In the genomic region with DNA sequence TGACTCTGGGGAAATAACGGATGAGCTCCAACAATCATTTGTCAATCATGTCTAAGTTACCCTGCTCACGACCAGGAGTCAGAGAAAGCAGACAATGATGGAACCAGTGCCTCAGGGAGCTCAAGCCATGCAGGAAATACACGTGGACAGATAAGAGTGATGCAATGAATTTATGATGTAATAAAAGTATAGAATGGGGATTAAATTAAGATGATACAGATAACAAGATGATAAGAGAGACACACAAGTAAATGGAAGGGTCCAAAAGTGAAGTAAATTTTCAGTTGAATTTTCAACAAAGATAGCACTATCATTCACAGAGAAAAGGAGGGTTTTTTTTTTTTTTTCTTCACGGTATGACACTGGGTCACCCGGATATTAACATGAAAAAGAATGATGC, we compare ENCODE assay signal across 18 mouse cellular contexts.
"Had no signal": no experiment of that assay in that cellular context is flagged by ENCODE, and none has a peak within 500 bp of the region (broad histone marks: within the 10 kb centered on the region; RNA-seq: fewer than 3 reads in every experiment).

No protein-coding gene starts in this region.

- DNase-seq: kidney, adult 11 months; kidney, adult 8-10 months; kidney, postnatal 14 days; kidney, postnatal 4 days; liver; lung, adult 18-20 months; lung, postnatal 10 days; lung, postnatal 36 days; thymus, adult 18-20 months; thymus, postnatal 36 days had no signal

- H3K27ac ChIP-seq: kidney, embryonic 15.5 days; limb, embryonic 10.5 days; limb, embryonic 13.5 days; liver, embryonic 12.5 days; liver, embryonic 15.5 days; lung, embryonic 15.5 days; midbrain, embryonic 12.5 days; neural tube, embryonic 12.5 days had no signal

- ATAC-seq: liver, embryonic 12.5 days had no signal

- H3K36me3 ChIP-seq: liver, embryonic 15.5 days had no signal

- H3K27me3 ChIP-seq: kidney, embryonic 15.5 days; limb, embryonic 13.5 days; liver, embryonic 12.5 days; liver, embryonic 15.5 days; lung, embryonic 15.5 days; midbrain, embryonic 12.5 days; neural tube, embryonic 12.5 days had no signal

- H3K9me3 ChIP-seq: kidney, embryonic 15.5 days; limb, embryonic 10.5 days; limb, embryonic 13.5 days; liver, embryonic 12.5 days; liver, embryonic 15.5 days; lung, embryonic 15.5 days; midbrain, embryonic 12.5 days; neural tube, embryonic 12.5 days had no signal

- H3K4me1 ChIP-seq: kidney, embryonic 15.5 days; limb, embryonic 10.5 days; limb, embryonic 13.5 days; liver, embryonic 12.5 days; liver, embryonic 15.5 days; lung, embryonic 15.5 days; midbrain, embryonic 12.5 days; neural tube, embryonic 12.5 days had no signal

- H3K4me3 ChIP-seq: kidney, embryonic 15.5 days; limb, embryonic 10.5 days; limb, embryonic 13.5 days; liver, embryonic 12.5 days; liver, embryonic 15.5 days; lung, embryonic 15.5 days; midbrain, embryonic 12.5 days; neural tube, embryonic 12.5 days had no signal

- H3K4me2 ChIP-seq: kidney, embryonic 15.5 days; limb, embryonic 13.5 days; liver, embryonic 12.5 days; liver, embryonic 15.5 days; lung, embryonic 15.5 days; midbrain, embryonic 12.5 days; neural tube, embryonic 12.5 days had no signal

- H3K9ac ChIP-seq: kidney, embryonic 15.5 days; limb, embryonic 13.5 days; liver, embryonic 12.5 days; liver, embryonic 15.5 days; lung, embryonic 15.5 days; midbrain, embryonic 12.5 days; neural tube, embryonic 12.5 days had no signal
